In the genomic region with DNA sequence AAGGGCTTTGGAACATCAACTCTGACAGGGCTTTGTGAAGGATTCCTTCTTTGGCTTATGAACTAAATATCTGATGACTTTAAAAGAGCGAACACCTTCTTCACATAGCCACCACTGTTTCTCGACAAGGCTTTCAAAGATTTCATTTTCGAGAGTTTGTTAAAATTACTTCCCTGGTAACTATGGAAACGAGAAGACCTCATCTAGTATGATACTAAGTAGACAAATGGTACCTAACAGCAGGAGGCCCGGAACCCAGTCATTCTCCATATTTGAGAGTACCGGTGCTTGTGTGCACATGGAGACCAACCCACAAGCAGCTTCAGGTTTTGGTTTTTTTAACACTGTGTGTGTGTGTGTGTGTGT, we compare ENCODE assay signal across 12 mouse cellular contexts. TPM values are rescaled to one million over a fixed set of nuclear protein-coding genes. Genes with fewer than 3 reads are reported as not detected.
DNase-seq lines count a peak whose midpoint lies in the region; ATAC-seq and TF ChIP-seq lines count a peak whose summit lies in the region.
"Had no signal": no experiment of that assay in that cellular context is flagged by ENCODE, and none has a peak within 500 bp of the region (broad histone marks: within the 10 kb centered on the region; RNA-seq: fewer than 3 reads in every experiment).

No protein-coding gene starts in this region.

- H3K27ac ChIP-seq in hindbrain, embryonic 10.5 days = peak overlapping the region; percentile 100
- H3K27ac ChIP-seq in midbrain, embryonic 12.5 days (replicated peaks) = peak overlapping the region; percentile 100
- no peak overlapping the region for H3K27ac ChIP-seq in intestine, embryonic 15.5 days

- TF ChIP-seq POLR2A in brain, embryonic 14.5 days (IDR thresholded peaks at IDR 0.05; ENCODE audit: borderline replicate concordance, extremely low read depth, insufficient read depth, insufficient read length, poor library complexity, severe bottlenecking) = no peak

- H3K4me1 ChIP-seq in hindbrain, embryonic 10.5 days (replicated peaks) = peaks cover 49% of the 10 kb centered on the region
- peaks cover 40% of the 10 kb centered on the region for H3K4me1 ChIP-seq in midbrain, embryonic 12.5 days
- H3K4me1 ChIP-seq in intestine, embryonic 15.5 days (replicated peaks) = peaks cover 9% of the 10 kb centered on the region; the same call in 1 of the 2 replicates

- no peak for TF ChIP-seq CTCF in brain, embryonic 14.5 days (IDR thresholded peaks at IDR 0.05; ENCODE audit: borderline replicate concordance, extremely low read depth, insufficient read depth, insufficient read length)

- 49% methylated on average over 6 of the region's 6 CpGs for WGBS in hindbrain, embryonic 10.5 days
- WGBS in midbrain, embryonic 12.5 days = 25% methylated on average over 6 of the region's 6 CpGs
- WGBS in intestine, embryonic 15.5 days = 87% methylated on average over 6 of the region's 6 CpGs

- peak; percentile 59 for DNase-seq in brain, adult 2 months (ENCODE audit: low read depth, low spot score)
- peak; percentile 56 for DNase-seq in brain, embryonic 14.5 days (ENCODE audit: low read depth)
- DNase-seq in hindbrain, embryonic 10.5 days (ENCODE audit: low spot score) = no peak
- DNase-seq in urinary bladder, adult 18-20 months (ENCODE audit: low spot score in 2 of 2) = no peak
- DNase-seq in thymus, postnatal 4 days = no peak
- DNase-seq: heart, adult 18-20 months; heart, postnatal 4 days; kidney, postnatal 14 days; left cerebral cortex, postnatal 4 days; lung, embryonic 14.5 days had no signal

- H3K4me2 ChIP-seq in midbrain, embryonic 12.5 days (replicated peaks) = peak overlapping the region; percentile 73
- H3K4me2 ChIP-seq in intestine, embryonic 15.5 days (replicated peaks) = no peak overlapping the region
- H3K4me2 ChIP-seq: lung, embryonic 14.5 days had no signal

- no peaks in the 10 kb centered on the region for H3K27me3 ChIP-seq in hindbrain, embryonic 10.5 days (ENCODE audit: insufficient read depth, poor library complexity, severe bottlenecking)
- no peaks in the 10 kb centered on the region for H3K27me3 ChIP-seq in midbrain, embryonic 12.5 days
- H3K27me3 ChIP-seq in intestine, embryonic 15.5 days (replicated peaks) = no peaks in the 10 kb centered on the region

- no peak overlapping the region for H3K9ac ChIP-seq in midbrain, embryonic 12.5 days (replicated peaks)
- no peak overlapping the region for H3K9ac ChIP-seq in intestine, embryonic 15.5 days
- H3K9ac ChIP-seq: lung, embryonic 14.5 days had no signal

- ATAC-seq in midbrain, embryonic 12.5 days (ENCODE audit: low FRiP score, low read depth) = no peak
- ATAC-seq in intestine, embryonic 15.5 days = no peak

- H3K9me3 ChIP-seq in hindbrain, embryonic 10.5 days = no peaks in the 10 kb centered on the region
- no peaks in the 10 kb centered on the region for H3K9me3 ChIP-seq in midbrain, embryonic 12.5 days
- H3K9me3 ChIP-seq in intestine, embryonic 15.5 days = no peaks in the 10 kb centered on the region

- no peaks in the 10 kb centered on the region for H3K36me3 ChIP-seq in hindbrain, embryonic 10.5 days
- no peaks in the 10 kb centered on the region for H3K36me3 ChIP-seq in midbrain, embryonic 12.5 days
- no peaks in the 10 kb centered on the region for H3K36me3 ChIP-seq in intestine, embryonic 15.5 days

- peak overlapping the region; percentile 95 for H3K4me3 ChIP-seq in hindbrain, embryonic 10.5 days
- H3K4me3 ChIP-seq in midbrain, embryonic 12.5 days = no peak overlapping the region; the same call in 1 of the 2 replicates
- H3K4me3 ChIP-seq in intestine, embryonic 15.5 days (replicated peaks) = no peak overlapping the region

RNA-seq across cellular contexts. Expression of a gene that starts 2.7 kb away (rescaled TPM):
- polyA plus RNA-seq in brain, embryonic 14.5 days (2012; rRNA removed) = 1.7 and 1.9 TPM in 2 replicates
- polyA plus RNA-seq in hindbrain, embryonic 10.5 days (2016; fragmentation: Nextera tagmentation; extraction: Ambion mirVana) = 0.52 and 0.88 TPM in 2 replicates
- polyA plus RNA-seq in midbrain, embryonic 12.5 days (2016; fragmentation: Nextera tagmentation; extraction: Ambion mirVana) = 1.0 and 1.2 TPM in 2 replicates
- polyA plus RNA-seq in intestine, embryonic 15.5 days (2015; fragmentation: Nextera tagmentation; extraction: Ambion mirVana) = 5.7 and 6.8 TPM in 2 replicates

RNA-seq across cellular contexts. Expression of a gene that starts 2.8 kb away (rescaled TPM):
- polyA plus RNA-seq in brain, embryonic 14.5 days (2012; rRNA removed) = 137 and 177 TPM in 2 replicates
- 193 and 201 TPM in 2 replicates for polyA plus RNA-seq in hindbrain, embryonic 10.5 days (2016; fragmentation: Nextera tagmentation; extraction: Ambion mirVana)
- polyA plus RNA-seq in midbrain, embryonic 12.5 days (2016; fragmentation: Nextera tagmentation; extraction: Ambion mirVana) = 265 and 271 TPM in 2 replicates
- 73.6 and 75.4 TPM in 2 replicates for polyA plus RNA-seq in intestine, embryonic 15.5 days (2015; fragmentation: Nextera tagmentation; extraction: Ambion mirVana)

RNA-seq across cellular contexts. Expression of a gene that starts 33.2 kb away (rescaled TPM):
- 0.12 and 0.33 TPM in 2 replicates for polyA plus RNA-seq in brain, embryonic 14.5 days (2012; rRNA removed)
- 1.6 and 2.0 TPM in 2 replicates for polyA plus RNA-seq in hindbrain, embryonic 10.5 days (2016; fragmentation: Nextera tagmentation; extraction: Ambion mirVana)
- polyA plus RNA-seq in midbrain, embryonic 12.5 days (2016; fragmentation: Nextera tagmentation; extraction: Ambion mirVana) = 1.2 TPM in 2 replicates
- 2.6 and 6.4 TPM in 2 replicates for polyA plus RNA-seq in intestine, embryonic 15.5 days (2015; fragmentation: Nextera tagmentation; extraction: Ambion mirVana)

RNA-seq across cellular contexts. Expression of a gene that starts 46.8 kb away (rescaled TPM):
- polyA plus RNA-seq in brain, embryonic 14.5 days (2012; rRNA removed) = 32.5 and 39.0 TPM in 2 replicates
- polyA plus RNA-seq in hindbrain, embryonic 10.5 days (2016; fragmentation: Nextera tagmentation; extraction: Ambion mirVana) = 20.6 and 23.4 TPM in 2 replicates
- 37.6 and 38.3 TPM in 2 replicates for polyA plus RNA-seq in midbrain, embryonic 12.5 days (2016; fragmentation: Nextera tagmentation; extraction: Ambion mirVana)
- 20.3 and 20.7 TPM in 2 replicates for polyA plus RNA-seq in intestine, embryonic 15.5 days (2015; fragmentation: Nextera tagmentation; extraction: Ambion mirVana)

Comparison
In these comparisons a context has a peak if more than half of its experiments do, and no peak if none do; other contexts are left out.
1. DNase-seq: peak in brain, adult 2 months (single experiment) and brain, embryonic 14.5 days (single experiment); none in hindbrain, embryonic 10.5 days (single experiment), urinary bladder, adult 18-20 months (0 of 2) and thymus, postnatal 4 days (single experiment).